Comparison of ENCODE assay signal across 10 mouse cellular contexts in genomic region chr2:118650697-118651096, GRCm38 (mm10). TPM values are rescaled to one million over a fixed set of nuclear protein-coding genes. Genes with fewer than 3 reads are reported as not detected.
DNase-seq lines count a peak whose midpoint lies in the region; ATAC-seq and TF ChIP-seq lines count a peak whose summit lies in the region.
"Not testable (repeated sequence)": the region's sequence is repeated elsewhere in the genome, so short reads cannot be mapped to it uniquely, and the experiment has no call there.
"Had no signal": no experiment of that assay in that cellular context is flagged by ENCODE, and none has a peak within 500 bp of the region (broad histone marks: within the 10 kb centered on the region; RNA-seq: fewer than 3 reads in every experiment).

No protein-coding gene starts in this region.

- H3K36me3 ChIP-seq in spleen, adult 2 months (ENCODE audit: control insufficient read depth, insufficient read depth, low read length); splenic B cell, adult 2 months (ENCODE audit: control insufficient read depth, insufficient read depth, low read length, poor library complexity, severe bottlenecking): not testable (repeated sequence)

- H3K4me1 ChIP-seq in spleen, adult 2 months (ENCODE audit: control insufficient read depth, insufficient read depth, insufficient read length): not testable (repeated sequence)

- not testable (repeated sequence) for TF ChIP-seq POLR2A in spleen, adult 2 months (IDR thresholded peaks at IDR 0.05; ENCODE audit: low read depth, low read length)

- DNase-seq in B cell, adult 2 months: peak; percentile 44 to 59
- DNase-seq in spleen, adult 2 months (ENCODE audit: low read depth in 1 of 2, low spot score in 2 of 2): peak in 1 of 2 experiments; percentile 30
- peak; percentile 45 to 66 for DNase-seq in spleen, postnatal 36 days (ENCODE audit: low spot score in 2 of 2)
- peak; percentile 72 for DNase-seq in splenic B cell, adult 2 months (ENCODE audit: low read depth, low spot score)

- 10% methylated on average over 2 of the region's 2 CpGs for WGBS in spleen, adult 2 months

- ATAC-seq in neutrophil, adult 5-6 weeks (ENCODE audit: extremely low read depth, insufficient number of reproducible peaks, low FRiP score, poor library complexity, severe bottlenecking): peak; percentile 63; the same call in 1 of the 2 replicates

- not testable (repeated sequence) for TF ChIP-seq CTCF in spleen, adult 2 months (IDR thresholded peaks at IDR 0.05; ENCODE audit: extremely low read depth, insufficient read depth, insufficient read length, insufficient replicate concordance)

- not testable (repeated sequence) for H3K27me3 ChIP-seq in spleen, adult 2 months (ENCODE audit: control insufficient read depth, insufficient read depth, low read length); splenic B cell, adult 2 months (ENCODE audit: control insufficient read depth, insufficient read depth, low read length, poor library complexity, severe bottlenecking)

- peak overlapping the region; percentile 36; the same call in 1 of the 2 replicates for H3K27ac ChIP-seq in spleen, adult 2 months (ENCODE audit: insufficient read depth, low read length)

- H3K4me3 ChIP-seq in spleen, adult 2 months (ENCODE audit: extremely low read depth, insufficient read depth, insufficient read length): not testable (repeated sequence)

RNA-seq across cellular contexts. Expression of gene Pak6, which starts 12.4 kb away (rescaled TPM):
- 0.23 and 0.25 TPM in 2 replicates for total RNA-seq in neutrophil, adult 5-6 weeks (2017)
- 0.33 and 0.45 TPM in 2 replicates for polyA plus RNA-seq in spleen, adult 2 months (2012; rRNA removed)
- polyA plus RNA-seq: activated CD4-positive, CD25-positive, alpha-beta regulatory T cell, adult 4 months had no signal

RNA-seq across cellular contexts. Expression of gene Bub1b, which starts 52.7 kb away (rescaled TPM):
- total RNA-seq in neutrophil, adult 5-6 weeks (2017): 3.8 and 5.0 TPM in 2 replicates
- polyA plus RNA-seq in spleen, adult 2 months (2012; rRNA removed): 5.0 and 5.7 TPM in 2 replicates

RNA-seq across cellular contexts. Expression of gene Ankrd63, which starts 53.1 kb away (rescaled TPM):
- 0.74 and 1.2 TPM in 2 replicates for total RNA-seq in neutrophil, adult 5-6 weeks (2017)
- 0.02 and 0.04 TPM in 2 replicates for polyA plus RNA-seq in spleen, adult 2 months (2012; rRNA removed)
- total RNA-seq: CH12.LX, ES-E14 had no signal
- polyA plus RNA-seq: activated CD4-positive, CD25-positive, alpha-beta regulatory T cell, adult 4 months; CD4-positive, CD25-positive, alpha-beta regulatory T cell, adult 4 months; G1E had no signal
